Mouse (Mus musculus): ENCODE data around the gene Opcml.
A peak's percentile ranks its signal among the peaks of the same experiment; 100 is the strongest.

DNA sequence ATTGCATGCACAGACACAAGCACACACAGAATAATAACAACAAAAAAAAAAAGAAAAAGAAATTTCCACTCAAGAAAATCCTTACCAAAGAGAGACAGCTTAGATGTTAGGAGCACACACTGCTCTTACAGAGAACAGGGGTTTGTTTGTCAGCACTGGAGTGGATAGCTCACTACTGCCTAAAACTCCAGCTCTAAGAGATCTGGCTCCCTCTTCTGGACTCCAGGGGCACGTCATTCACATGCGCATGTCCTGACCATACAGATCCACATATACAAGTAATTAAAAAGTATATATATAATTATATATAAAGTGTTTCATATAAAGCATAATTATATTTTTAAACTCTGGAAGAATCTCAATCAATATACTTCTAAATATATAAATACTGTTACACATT lies 958.3 kb downstream of the Opcml start:
- TF ChIP-seq CTCF (IDR thresholded peaks at IDR 0.05) = peak; percentile 53
- no peak for TF ChIP-seq EP300 (IDR thresholded peaks at IDR 0.05; ENCODE audit: insufficient read depth, low read depth, low read length)
- no peak for TF ChIP-seq POLR2A (IDR thresholded peaks at IDR 0.05; ENCODE audit: insufficient read depth, low read depth, low read length)
